Mouse (Mus musculus) kidney, postnatal 36 days (tissue): ENCODE measurements around the gene Slc28a2.
"Not testable (repeated sequence)": the region's sequence is repeated elsewhere in the genome, so short reads cannot be mapped to it uniquely, and the experiment has no call there.

Source experiments
- DNase-seq, 2 experiments: peaks; one replicate each; pipeline ENCODE4 v3.0.0; 2021 to 2022; ENCODE audit warnings: mixed read lengths in 2 of 2

The Slc28a2 gene

GRCm38 (mm10) chr2:122426200-122426599 lies at the start of gene Slc28a2:
Gene Slc28a2, plus strand, starts transcription at chr2:122426477.
- DNase-seq, result not testable (repeated sequence)

GRCm38 (mm10) chr2:122377215-122377674 lies 49.0 kb upstream of the Slc28a2 start:
- peak; percentile 97 for DNase-seq

DNA sequence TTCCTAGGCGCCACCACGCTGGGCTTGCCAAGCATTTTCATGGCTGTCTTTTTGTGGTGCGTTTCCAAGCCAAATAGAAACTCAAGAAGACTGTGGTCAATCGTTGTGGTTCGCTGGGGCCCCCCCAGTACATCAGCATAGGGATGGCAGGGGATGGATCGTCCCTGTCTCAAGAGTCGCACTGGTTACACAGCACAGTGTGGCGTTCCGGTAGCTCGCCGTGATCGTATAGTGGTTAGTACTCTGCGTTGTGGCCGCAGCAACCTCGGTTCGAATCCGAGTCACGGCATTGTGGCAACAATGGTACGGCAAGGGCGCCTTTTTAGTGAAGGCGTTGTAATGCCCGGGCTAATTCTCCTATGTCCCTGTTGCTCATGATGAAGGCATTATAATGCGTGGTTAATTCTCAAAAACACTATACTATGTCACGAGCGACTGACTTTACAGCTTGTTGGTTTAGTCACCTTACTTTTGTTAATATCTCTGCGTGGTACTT lies 48.5 kb upstream of the Slc28a2 start:
- peak; percentile 78 to 79 for DNase-seq

- DNase-seq, result peak; percentile 57 to 70
These were observed 47.6 kb upstream of the Slc28a2 start for GRCm38 (mm10) chr2:122378421-122379291.

- no peak for DNase-seq
These were observed 47.0 kb upstream of the Slc28a2 start for GRCm38 (mm10) chr2:122379292-122379650.

DNA sequence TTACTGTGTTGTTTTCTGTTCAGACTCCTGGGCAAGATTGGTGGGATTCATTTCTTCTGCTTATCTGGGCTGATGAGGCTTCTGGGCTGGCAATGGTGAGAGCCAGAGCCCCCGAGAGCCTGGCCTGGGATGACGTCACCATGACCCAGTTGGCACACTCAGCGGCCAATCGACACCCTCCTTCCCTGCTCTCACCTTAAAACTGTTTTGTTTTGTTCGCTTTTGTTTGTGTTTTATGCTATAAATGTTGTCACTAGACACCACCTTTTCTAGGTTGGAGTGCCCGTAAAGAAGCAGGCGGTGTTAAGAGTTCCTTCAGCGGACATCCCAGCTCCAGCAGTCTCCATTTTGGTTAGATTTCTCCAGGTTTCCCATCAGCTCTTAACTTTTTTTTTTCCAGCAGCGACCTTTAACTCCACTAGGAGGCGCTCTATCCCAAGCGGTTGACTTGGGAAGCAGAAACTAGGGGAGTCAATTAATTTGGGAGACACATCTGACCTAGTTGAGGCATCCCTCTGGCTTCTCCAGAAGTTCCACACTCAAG lies 45.4 kb upstream of the Slc28a2 start:
- peak; percentile 57 to 74 for DNase-seq

GRCm38 (mm10) chr2:122381329-122382103 lies 44.8 kb upstream of the Slc28a2 start:
- peak; percentile 45 to 70 for DNase-seq

GRCm38 (mm10) chr2:122382121-122382520 lies 44.2 kb upstream of the Slc28a2 start:
- DNase-seq, result no peak

DNA sequence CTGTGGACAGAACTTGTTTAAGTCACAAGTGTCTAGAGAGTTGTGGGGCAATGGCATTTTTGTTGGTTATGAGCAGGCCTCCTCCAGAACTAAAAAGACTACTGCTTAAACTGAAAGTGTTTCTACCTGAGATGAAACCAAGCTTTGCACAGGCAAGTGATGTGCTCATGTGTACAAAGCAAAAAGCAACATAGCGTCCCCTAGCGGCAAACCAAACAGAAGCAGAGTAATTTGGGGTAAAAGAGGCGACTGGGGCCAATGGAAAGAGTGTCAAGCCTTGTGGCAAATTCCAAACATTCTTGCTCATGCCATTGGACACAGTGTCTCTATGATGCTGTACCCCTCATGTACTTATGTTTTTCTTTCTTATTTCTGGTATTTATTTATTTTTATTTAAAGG lies 41.2 kb upstream of the Slc28a2 start:
- no peak for DNase-seq

- DNase-seq, result not testable (repeated sequence)
These were observed 39.1 kb upstream of the Slc28a2 start for GRCm38 (mm10) chr2:122387135-122387534.

- DNase-seq, result no peak
These were observed 30.1 kb upstream of the Slc28a2 start for GRCm38 (mm10) chr2:122396150-122396549.

DNA sequence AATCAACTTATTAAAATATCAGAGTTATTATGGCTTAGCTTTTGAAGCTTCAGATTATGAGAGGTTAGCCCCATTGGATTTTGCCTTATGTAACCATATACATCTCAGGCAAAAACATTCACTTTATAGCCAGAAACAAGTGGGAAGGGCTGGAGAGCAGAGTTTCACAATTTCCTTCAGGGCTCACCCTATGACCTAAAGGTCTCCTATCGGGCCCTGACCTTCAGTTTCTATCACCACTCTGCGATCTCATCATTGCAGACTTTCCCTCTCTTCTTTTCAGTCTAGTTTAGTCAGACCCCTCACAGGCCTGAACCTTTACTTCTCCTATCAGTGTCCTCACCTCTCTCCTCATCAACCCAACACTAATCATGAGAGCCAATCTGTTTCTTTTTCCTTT lies 18.7 kb upstream of the Slc28a2 start:
- no peak for DNase-seq

- DNase-seq, result no peak
These were observed 17.3 kb upstream of the Slc28a2 start for GRCm38 (mm10) chr2:122408928-122409327.

DNA sequence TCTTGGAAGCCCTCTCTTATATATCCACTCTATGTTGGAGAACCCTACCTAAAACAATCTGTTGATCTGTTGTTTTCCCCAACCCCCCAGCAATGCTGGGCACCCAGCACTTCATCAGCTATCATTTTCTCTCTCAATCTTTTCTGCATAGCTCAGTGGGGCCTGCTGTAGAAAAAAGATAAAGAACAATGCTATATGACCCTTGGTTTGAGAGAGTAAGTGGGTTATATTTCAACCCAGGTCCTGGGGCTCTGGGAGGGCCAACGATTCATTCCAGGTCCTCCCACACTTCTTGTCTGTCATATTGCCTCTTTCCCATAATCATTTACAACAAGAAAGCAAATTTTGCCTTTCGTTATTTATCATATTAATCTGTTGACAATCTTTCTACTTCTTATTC lies 368 bp downstream of the Slc28a2 start:
- DNase-seq, result not testable (repeated sequence)

DNA sequence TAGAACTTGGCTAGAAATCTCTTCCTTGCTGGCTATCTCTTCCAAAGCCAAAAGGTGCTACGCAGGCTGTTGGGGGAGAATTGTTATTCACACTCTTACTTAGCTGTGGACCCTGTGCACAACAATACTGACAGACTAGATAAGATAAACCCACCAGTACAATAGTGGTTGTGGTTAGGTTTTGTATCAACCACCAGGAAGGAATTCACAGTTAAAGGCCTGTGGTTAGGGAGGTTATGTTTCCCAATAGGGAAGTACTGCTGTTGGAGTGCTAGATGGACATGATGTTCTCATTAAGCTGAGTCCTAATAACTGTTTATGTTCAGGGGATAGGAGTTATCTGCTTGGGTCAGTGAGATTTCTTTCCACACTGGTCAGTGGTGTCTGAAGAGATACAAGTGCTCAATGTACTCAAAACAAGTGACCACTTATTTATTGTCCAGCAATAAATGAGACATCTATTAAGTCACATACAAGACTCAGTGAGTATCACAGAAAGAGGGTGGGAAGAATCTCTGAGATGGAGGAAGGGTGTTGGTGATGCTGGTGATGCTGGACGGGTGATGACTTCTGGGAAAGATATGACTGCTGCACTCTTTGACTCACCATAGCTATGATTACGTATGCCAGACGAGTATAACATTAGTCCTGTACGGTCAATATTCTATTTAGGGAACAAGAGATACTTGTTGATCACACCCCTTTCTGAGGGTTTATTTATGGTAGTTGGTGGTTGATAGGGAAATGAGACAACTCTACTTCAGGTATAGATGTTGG lies 12.6 kb downstream of the Slc28a2 start:
- DNase-seq, result not testable (repeated sequence)

DNA sequence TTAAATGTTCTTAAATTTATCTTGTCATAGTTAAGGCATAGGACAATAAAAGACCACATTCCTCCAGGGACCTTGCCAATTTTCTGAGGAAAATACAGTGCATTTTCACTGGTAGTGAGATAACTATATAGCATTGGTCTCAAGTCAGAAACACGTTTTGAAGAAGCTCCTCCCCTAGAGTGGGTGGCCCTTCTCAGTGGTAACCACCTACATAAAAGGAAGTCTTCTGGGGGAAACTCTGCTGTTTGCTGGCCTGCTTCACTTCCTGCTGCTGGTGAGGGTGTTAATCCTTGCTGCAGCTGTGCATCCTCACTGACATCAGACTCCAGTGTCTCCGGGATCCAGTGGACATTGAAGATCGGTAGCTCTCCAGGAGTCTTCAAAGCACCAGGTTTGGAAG lies 14.2 kb downstream of the Slc28a2 start:
- not testable (repeated sequence) for DNase-seq

- no peak for DNase-seq
These were observed 15.0 kb downstream of the Slc28a2 start for GRCm38 (mm10) chr2:122441000-122441933.

GRCm38 (mm10) chr2:122450351-122450750 lies 24.1 kb downstream of the Slc28a2 start:
- no peak for DNase-seq

DNA sequence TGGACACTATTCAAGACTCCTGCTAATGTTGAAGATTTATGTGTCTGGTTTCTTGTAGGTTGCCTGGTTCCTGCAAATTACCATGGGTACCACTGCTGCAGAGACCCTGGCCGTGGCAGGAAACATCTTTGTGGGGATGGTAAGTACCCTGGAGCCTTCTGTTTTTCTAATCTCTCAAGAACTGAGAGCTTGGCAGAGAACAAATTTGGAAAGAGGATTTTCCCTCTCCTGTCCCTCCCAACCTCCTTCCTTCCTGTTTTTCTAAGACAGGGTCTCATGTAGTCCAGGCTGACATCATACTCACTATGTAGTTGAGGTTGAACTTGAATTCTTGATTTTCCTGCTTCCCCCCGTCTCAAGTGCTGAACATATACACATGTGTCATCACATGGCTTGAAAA lies 26.1 kb downstream of the Slc28a2 start:
- DNase-seq, result no peak

- DNase-seq, result peak in 1 of 2 experiments; percentile 2
These were observed 40.6 kb downstream of the Slc28a2 start for GRCm38 (mm10) chr2:122466901-122467300.

DNA sequence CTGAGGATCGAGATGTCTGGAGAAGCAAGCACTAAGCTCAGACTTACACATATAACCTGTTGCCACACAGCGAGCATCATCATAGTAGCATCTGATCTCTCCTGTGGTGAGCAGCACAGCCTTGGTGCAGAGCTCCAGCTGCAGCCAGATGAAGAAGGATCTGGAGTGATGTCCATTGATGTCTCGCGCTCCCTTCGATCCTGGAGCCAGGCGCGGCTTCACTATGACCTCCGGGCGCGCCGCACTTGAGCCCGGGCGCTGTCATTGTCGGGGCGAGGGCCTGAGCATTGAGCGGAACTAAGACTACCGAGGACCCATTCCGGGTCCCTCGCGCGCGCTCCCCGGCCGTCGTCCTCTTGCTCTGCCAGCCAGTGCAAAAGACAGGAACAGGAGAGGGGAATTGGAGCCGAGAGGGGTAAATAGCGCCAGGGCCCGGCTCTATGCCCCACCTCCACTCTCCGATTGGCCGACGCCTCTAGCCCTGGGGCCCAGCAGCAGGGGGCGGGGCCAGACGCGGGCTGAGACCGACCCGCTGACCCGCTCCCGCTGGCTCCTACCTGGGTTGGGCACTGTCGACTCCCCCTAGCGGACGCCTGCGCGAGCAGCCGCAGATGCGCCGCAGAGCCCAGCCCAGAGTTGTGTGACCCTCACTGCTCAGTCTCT lies 41.2 kb downstream of the Slc28a2 start:
- DNase-seq, result peak; percentile 96 to 98
